Mouse (Mus musculus) embryo, embryonic 11 days (tissue): Measurements from ENCODE around the gene BC048679.

Experiments
- DNase-seq: peaks from one replicate; pipeline ENCODE4 v3.0.0-alpha.2; 2015

The BC048679 gene

GRCm38 (mm10) chr7:81475221-81475620 lies 22.9 kb downstream of the BC048679 start:
- DNase-seq: no peak

GRCm38 (mm10) chr7:81464906-81465450 lies 33.1 kb downstream of the BC048679 start:
- no peak for DNase-seq

DNA sequence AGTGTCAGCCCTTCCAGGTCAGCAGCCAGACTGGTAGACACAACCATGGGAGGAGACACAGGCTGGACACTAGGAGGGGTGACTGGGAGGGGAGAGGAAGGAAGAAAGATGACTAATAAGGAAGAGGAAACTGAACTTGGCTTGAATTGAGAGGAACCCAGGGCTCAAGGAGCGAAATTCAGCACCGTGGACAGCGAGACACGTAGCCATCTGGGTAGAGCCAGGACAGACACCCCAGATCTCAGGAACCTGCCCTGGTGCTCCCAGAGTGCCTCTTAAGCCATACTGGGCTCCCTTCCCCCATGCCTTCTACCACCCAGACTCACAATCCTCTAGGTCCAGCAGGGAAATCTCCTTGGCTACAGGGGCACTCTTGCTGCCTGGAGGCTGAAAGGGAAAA lies 34.0 kb downstream of the BC048679 start:
- DNase-seq: peak; percentile 75

GRCm38 (mm10) chr7:81462815-81463214 lies 35.3 kb downstream of the BC048679 start:
- no peak for DNase-seq

DNA sequence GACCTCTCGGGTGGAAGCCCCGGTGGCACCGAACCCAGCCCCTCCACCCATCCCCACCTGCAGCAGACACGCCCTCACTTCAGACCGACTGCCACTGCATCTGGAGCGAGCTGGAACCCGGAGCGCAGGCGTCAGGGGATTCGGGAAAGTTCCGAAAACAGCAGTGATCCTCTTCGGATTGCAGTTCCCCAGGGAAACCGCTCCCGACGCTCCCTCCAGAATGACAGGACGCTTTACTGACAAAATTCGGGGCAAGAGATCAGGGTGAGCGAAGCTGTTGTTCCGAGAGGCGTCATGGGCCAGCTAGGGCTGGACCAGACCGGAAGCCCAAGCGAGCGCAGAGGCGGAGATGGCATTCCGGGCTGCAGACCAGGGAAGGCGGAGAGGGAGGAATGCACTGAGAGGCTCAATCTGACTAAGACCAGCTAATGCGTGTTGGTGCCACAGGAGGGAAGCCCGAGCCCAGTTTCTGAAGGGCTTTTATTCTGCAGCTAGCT lies 42.9 kb downstream of the BC048679 start, which contains the start of gene Cpeb1:
Gene Cpeb1, minus strand, starts transcription at position 311 of the 497 bp plus-strand sequence.
- DNase-seq: peak; percentile 72

GRCm38 (mm10) chr7:81454331-81455039 lies 43.6 kb downstream of the BC048679 start:
- DNase-seq: peak; percentile 54

DNA sequence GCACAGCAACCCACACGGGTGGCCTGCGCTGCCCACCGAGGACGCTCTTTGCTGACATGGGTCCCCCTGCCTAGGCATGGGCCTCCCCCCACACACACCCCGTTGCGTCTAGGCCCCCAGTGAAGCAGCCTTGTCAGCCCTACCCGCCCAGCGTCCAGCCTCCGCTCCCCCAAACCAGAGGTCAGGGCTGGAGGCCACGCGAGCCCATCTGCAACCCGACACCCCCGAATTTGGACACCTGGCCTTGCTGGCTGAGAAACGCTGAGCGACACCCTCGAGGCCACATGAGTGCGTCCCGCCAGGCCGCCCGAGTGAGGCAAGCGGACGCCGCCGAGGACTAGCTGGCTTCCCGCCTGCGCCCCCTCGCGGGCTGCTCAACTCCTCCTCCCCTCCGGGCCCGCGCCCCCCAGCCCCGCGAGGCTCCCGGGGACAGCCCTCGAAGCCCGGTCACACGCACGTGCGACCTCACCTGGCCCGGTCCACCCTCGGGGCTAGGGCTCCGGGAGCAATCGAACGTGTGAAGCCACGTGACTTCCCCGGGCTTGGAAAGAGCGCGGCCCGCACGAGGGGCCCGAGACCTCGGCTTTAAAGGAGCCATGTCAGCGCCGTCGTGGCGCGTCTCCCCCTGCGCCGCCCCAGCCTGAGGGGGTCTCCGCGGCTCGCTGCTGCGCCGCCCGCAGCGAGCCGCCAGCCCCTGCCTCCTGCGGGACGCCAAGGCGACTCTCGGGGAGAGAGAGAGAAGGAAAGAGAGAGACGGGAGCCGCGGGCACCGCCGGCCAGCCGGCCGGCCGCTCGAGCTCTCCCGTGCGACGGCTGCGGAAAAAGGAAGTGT lies 44.4 kb downstream of the BC048679 start:
- peak; percentile 73 for DNase-seq

DNA sequence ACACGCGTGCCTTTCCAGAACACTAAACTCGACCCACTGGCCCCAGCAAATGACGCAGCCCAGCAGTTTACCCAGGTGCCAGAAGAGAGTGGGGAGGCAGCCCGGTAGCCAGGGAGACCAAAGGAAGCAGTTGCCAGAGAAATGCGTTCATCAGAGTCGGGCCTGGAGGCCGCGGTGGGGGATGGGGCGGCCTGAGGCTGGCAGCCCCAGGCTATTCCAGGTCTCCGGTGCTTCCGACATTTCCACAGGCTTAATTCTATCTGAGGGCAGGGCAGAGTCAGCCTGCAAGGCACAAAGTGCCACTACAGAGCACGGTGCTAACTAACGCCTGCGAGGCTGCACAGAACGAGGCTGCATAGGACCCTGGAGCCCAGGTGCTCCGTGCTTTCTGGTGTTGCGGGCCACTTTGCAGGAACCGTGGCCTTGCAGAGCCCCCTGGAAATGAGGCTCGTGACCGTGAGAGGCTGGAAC lies 45.1 kb downstream of the BC048679 start:
- DNase-seq: peak; percentile 54
